Mouse (Mus musculus) small intestine, adult 2 months (tissue): Measurements from ENCODE around the gene Bak1. TPM values are rescaled to one million over a fixed set of nuclear protein-coding genes. Genes with fewer than 3 reads are reported as not detected.

Experiments
- H3K27ac ChIP-seq: fragments of 200-500 bp; 2 replicates; pipeline ENCODE4 v1.5.1; 2012; ENCODE audit warnings: low read depth, low read length, control low read depth, inconsistent platforms; ENCODE audit not compliant: insufficient read depth
- H3K27me3 ChIP-seq: fragments of 200-500 bp; 2 replicates; pipeline ENCODE4 v1.6.1; 2012; ENCODE audit warnings: mild to moderate bottlenecking, moderate library complexity, low read length, inconsistent platforms; ENCODE audit not compliant: control insufficient read depth, insufficient read depth
- H3K36me3 ChIP-seq: fragments of 200-500 bp; 2 replicates; pipeline ENCODE4 v1.6.1; 2012; ENCODE audit warnings: mild to moderate bottlenecking, low read length, control low read depth, inconsistent platforms; ENCODE audit not compliant: control insufficient read depth, insufficient read depth
- H3K4me1 ChIP-seq: fragments of 200-500 bp; 2 replicates; pipeline ENCODE4 v1.6.1; 2012; ENCODE audit warnings: low read length, inconsistent platforms, mixed read lengths; ENCODE audit not compliant: control insufficient read depth, insufficient read depth, insufficient read length
- H3K4me3 ChIP-seq: fragments of 200-500 bp; 2 replicates; pipeline ENCODE4 v1.5.1; 2012; ENCODE audit warnings: low read depth, mild to moderate bottlenecking, control low read depth, inconsistent platforms, low read length, moderate library complexity
- CTCF ChIP-seq: fragments of 200-500 bp; IDR thresholded peaks from 2 replicates; pipeline ENCODE4 v1.5.1; 2012; ENCODE audit warnings: low read depth, mild to moderate bottlenecking, control low read depth, inconsistent platforms, low read length, moderate library complexity, mixed read lengths; ENCODE audit not compliant: insufficient replicate concordance, insufficient read length; ENCODE audit errors: extremely low read depth
- POLR2A ChIP-seq: fragments of 200-500 bp; IDR thresholded peaks from 2 replicates; pipeline ENCODE4 v1.6.1; 2012; ENCODE audit warnings: low read depth, mild to moderate bottlenecking, control low read depth, inconsistent platforms, low read length, moderate library complexity
- WGBS: fragments of 180-500 bp; shearing (Covaris S2); methylation state at CpG from one replicate; pipeline ENCODE4 v1.1.7; 2018; 5-methylcytosine and 5-hydroxymethylcytosine counted together
- polyA plus RNA-seq: library from polyadenylated mRNA; depleted of rRNA; stranded (reverse); fragments of >200 nt; gene quantifications from 2 replicates; pipeline ENCODE4 v1.2.3, GENCODE M21; 2012

The Bak1 gene
- polyA plus RNA-seq, 1 experiment: 265 TPM

GRCm38 (mm10) chr17:27041046-27041786, 12.4 kb upstream of the Bak1 start:
- WGBS: 48% methylated on average over 13 of the region's 13 CpGs
- no peak for TF ChIP-seq POLR2A
- TF ChIP-seq CTCF: no peak
- H3K27ac ChIP-seq: no peak overlapping the region

GRCm38 (mm10) chr17:27040304-27041045, 11.7 kb upstream of the Bak1 start:
- Histone ChIP-seq H3K4me3 (no peak overlapping the region), H3K4me1 (peaks cover 36% of the 10 kb centered on the region), H3K36me3 (no peaks in the 10 kb centered on the region), H3K27ac (no peak overlapping the region), H3K27me3 (no peaks in the 10 kb centered on the region)
- 65% methylated on average over 20 of the region's 20 CpGs for WGBS
- TF ChIP-seq CTCF (no peak), POLR2A (no peak)

More at GRCm38 (mm10) chr17:27041046-27041786, 12.4 kb upstream of the Bak1 start:
- Histone ChIP-seq H3K36me3 (no peaks in the 10 kb centered on the region), H3K4me1 (peaks cover 36% of the 10 kb centered on the region), H3K4me3 (no peak overlapping the region), H3K27me3 (no peaks in the 10 kb centered on the region)

- Histone ChIP-seq H3K36me3 (no peaks in the 10 kb centered on the region), H3K4me1 (peaks cover 36% of the 10 kb centered on the region), H3K27me3 (no peaks in the 10 kb centered on the region), H3K27ac (no peak overlapping the region), H3K4me3 (no peak overlapping the region)
- WGBS: 84% methylated on average over 10 of the region's 10 CpGs
- no peak for TF ChIP-seq CTCF
- TF ChIP-seq POLR2A: no peak
These were observed 10.8 kb upstream of the Bak1 start for GRCm38 (mm10) chr17:27039432-27040102.

DNA sequence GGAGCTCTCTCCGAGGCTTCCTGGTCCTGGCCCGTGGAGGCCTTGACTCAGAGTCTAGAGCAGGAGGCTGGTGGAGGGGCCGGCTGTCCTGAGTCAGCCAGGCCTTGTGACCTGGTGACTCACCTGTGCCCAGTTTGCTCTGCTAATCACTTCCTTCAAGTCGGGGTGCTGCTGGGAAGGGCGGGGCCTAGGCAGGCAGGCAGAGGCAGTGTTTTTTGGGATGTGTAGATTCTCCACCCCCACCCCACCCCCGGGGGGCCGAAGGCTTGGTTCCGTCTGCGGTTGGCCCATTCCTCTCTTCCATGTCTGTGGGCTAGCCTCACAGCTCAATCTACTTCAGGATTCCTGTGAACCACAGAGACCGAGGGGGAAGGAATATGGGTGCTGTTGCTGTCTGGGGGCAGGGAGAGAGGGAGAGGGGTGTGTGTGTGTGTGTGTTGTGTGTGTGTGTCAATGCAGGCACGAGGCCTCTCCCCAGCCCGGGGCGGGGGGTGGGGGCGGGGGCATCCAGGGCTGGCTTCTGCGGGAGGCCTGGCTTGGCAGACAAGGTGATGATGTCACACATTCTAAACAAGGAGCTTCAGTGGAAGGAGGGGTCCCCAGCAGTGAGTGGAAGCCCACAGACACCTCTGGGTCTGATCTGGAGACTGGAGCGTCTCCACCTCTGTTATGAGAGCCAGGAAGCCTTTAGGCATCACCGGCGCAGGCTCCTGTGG, 9.7 kb upstream of the Bak1 start:
- Histone ChIP-seq H3K4me1 (peaks cover 35% of the 10 kb centered on the region), H3K27me3 (no peaks in the 10 kb centered on the region), H3K27ac (0 out of 2 replicates have a peak overlapping the region, but pooled peaks have one; percentile 4), H3K36me3 (no peaks in the 10 kb centered on the region), H3K4me3 (peak overlapping the region; percentile 8; the same call in 1 of the 2 replicates)
- TF ChIP-seq POLR2A (peak; percentile 39; the same call in 1 of the 2 replicates), CTCF (no peak)
- 48% methylated on average over 18 of the region's 18 CpGs for WGBS

- Histone ChIP-seq H3K4me1 (peaks cover 25% of the 10 kb centered on the region), H3K4me3 (no peak overlapping the region), H3K27ac (no peak overlapping the region), H3K27me3 (no peaks in the 10 kb centered on the region), H3K36me3 (no peaks in the 10 kb centered on the region)
- TF ChIP-seq POLR2A: no peak
- no peak for TF ChIP-seq CTCF
- WGBS: 84% methylated on average over 7 of the region's 7 CpGs
These were observed 7.7 kb upstream of the Bak1 start for GRCm38 (mm10) chr17:27036465-27036864.

GRCm38 (mm10) chr17:27032869-27033268, 4.1 kb upstream of the Bak1 start:
- H3K4me3 ChIP-seq: no peak overlapping the region
- no peak overlapping the region for H3K27ac ChIP-seq
- TF ChIP-seq POLR2A (no peak), CTCF (peak; percentile 88)
- H3K4me1 ChIP-seq: peaks cover 9% of the 10 kb centered on the region
- H3K27me3 ChIP-seq: no peaks in the 10 kb centered on the region
- WGBS: 4% methylated on average over 14 of the region's 14 CpGs
- H3K36me3 ChIP-seq: no peaks in the 10 kb centered on the region
